Mouse (Mus musculus) Patski (cell line): ENCODE measurements around the gene Oit3. TPM values are rescaled to one million over a fixed set of nuclear protein-coding genes. Genes with fewer than 3 reads are reported as not detected.

Source experiments
- ATAC-seq: fragments of 100-300 bp; one replicate; pipeline ENCODE4 v1.8.0; 2021
- CTCF ChIA-PET: fragments of 350-600 bp; sonication (Branson Sonifier 250); formaldehyde crosslinking; loops from one replicate; lab custom pipeline; 2022; ENCODE audit warnings: inconsistent platforms; lab: Charles Lee
- POLR2A ChIA-PET: fragments of 350-600 bp; sonication (Branson Sonifier 250); formaldehyde crosslinking; loops from one replicate; lab custom pipeline; 2022; ENCODE audit warnings: antibody characterized with exemption, inconsistent platforms; lab: Charles Lee
- DNase-seq: peaks from one replicate; pipeline ENCODE4 v3.0.0-alpha.2; 2011; ENCODE audit warnings: low read depth, low spot score
- H3K27me3 ChIP-seq: fragments of 371-371 bp; one replicate; pipeline ENCODE4 v1.5.1; 2021
- CTCF ChIP-seq: fragments of 100-300 bp; IDR thresholded peaks from one replicate; pipeline ENCODE4 v1.5.1; 2021
- in situ Hi-C: fragments of 300-500 bp; cut with MboI; formaldehyde crosslinking; loops from 3 replicates; pipeline ENCODE4 v1.11.1; 2018; ENCODE audit warnings: low pct_unique_long_range_greater_than_20kb, mixed read lengths
- polyA plus RNA-seq: library from polyadenylated mRNA; unstranded; gene quantifications from one replicate; pipeline ENCODE4 v1.2.3, GENCODE M21; 2021

The Oit3 gene
- polyA plus RNA-seq, 1 experiment from 2014 or later, result 1.2 TPM

- ChIA-PET POLR2A (interaction anchor here (0.7 kb wide), 1 partner anchor 177 kb away, joined by 5 read pairs; no protein-coding TSS in a partner anchor), CTCF (interaction anchor here (1.6 kb wide), 1 partner anchor 11 kb away, joined by 4 read pairs; no protein-coding TSS in a partner anchor)
- no peak for TF ChIP-seq CTCF
- in situ Hi-C loops, result no loop called here
- ATAC-seq (no peak), DNase-seq (no peak)
- H3K27me3 ChIP-seq, result no peaks in the 10 kb centered on the region
Measured at GRCm38 (mm10) chr10:59377906-59378305, 63.7 kb downstream of the Oit3 start.

Other genes starting within 250 kb of the Oit3 start
- 47.3 TPM for gene Sept10, start 219.9 kb downstream of the Oit3 start, polyA plus RNA-seq
- gene Sowahc, start 219.8 kb downstream of the Oit3 start, polyA plus RNA-seq, result 5.9 TPM
- gene P4ha1, start 118.5 kb downstream of the Oit3 start, polyA plus RNA-seq, result 174 TPM
- gene Gm10273, start 46.1 kb downstream of the Oit3 start, polyA plus RNA-seq, result 0.96 TPM
- gene Pla2g12b, start 38.1 kb downstream of the Oit3 start, polyA plus RNA-seq, result not detected
- not detected for gene Gm10322, start 174.3 kb upstream of the Oit3 start, polyA plus RNA-seq
- 23.3 TPM for gene Mcu, start 174.9 kb upstream of the Oit3 start, polyA plus RNA-seq